Mouse (Mus musculus) gonadal fat pad, adult 2 months (tissue): Measurements from ENCODE around the gene Nrxn1. TPM values are rescaled to one million over a fixed set of nuclear protein-coding genes. Genes with fewer than 3 reads are reported as not detected.

Source experiments
- DNase-seq: peaks from one replicate; pipeline ENCODE4 v3.0.0-alpha.2; 2012; ENCODE audit warnings: low read depth
- polyA plus RNA-seq: library from polyadenylated mRNA; depleted of rRNA; stranded (reverse); fragments of >200 nt; gene quantifications from 2 replicates; pipeline ENCODE4 v1.2.3, GENCODE M21; 2012

Gene Nrxn1
- polyA plus RNA-seq, 1 experiment = 0.57 TPM

GRCm38 (mm10) chr17:90662318-90662717 is 430.6 kb downstream of the Nrxn1 start:
- DNase-seq = no peak

GRCm38 (mm10) chr17:90654506-90654905 is 438.4 kb downstream of the Nrxn1 start:
- no peak for DNase-seq

GRCm38 (mm10) chr17:90653347-90653746 is 439.5 kb downstream of the Nrxn1 start:
- no peak for DNase-seq

GRCm38 (mm10) chr17:90650279-90650678 is 442.6 kb downstream of the Nrxn1 start:
- DNase-seq = no peak

- DNase-seq = no peak
These were observed 453.8 kb downstream of the Nrxn1 start for GRCm38 (mm10) chr17:90638970-90639524.

GRCm38 (mm10) chr17:90638183-90638727 is 454.6 kb downstream of the Nrxn1 start:
- no peak for DNase-seq

GRCm38 (mm10) chr17:90631371-90631770 is 461.5 kb downstream of the Nrxn1 start:
- DNase-seq = no peak

GRCm38 (mm10) chr17:90629851-90630250 is 463.0 kb downstream of the Nrxn1 start:
- DNase-seq = no peak

- DNase-seq = no peak
These were observed 464.4 kb downstream of the Nrxn1 start for GRCm38 (mm10) chr17:90628469-90628868.

DNA sequence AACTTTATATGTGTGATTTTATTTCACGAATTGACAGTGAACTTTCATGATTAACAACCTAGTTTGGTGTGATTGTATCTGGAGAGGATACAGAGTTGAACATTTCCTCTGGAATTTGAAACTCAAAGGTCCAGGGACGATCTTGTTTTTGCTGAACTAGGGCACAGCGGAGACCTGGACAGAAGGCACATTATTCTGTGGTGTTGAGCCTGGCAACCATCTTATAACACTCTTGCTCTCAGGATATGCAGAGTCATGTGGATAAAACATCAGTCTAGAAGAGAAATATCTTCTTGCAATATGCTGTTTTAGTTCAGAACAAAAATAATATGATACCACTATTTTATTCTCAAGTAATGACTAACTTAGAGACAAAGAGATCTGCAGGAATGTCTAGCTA is 464.9 kb downstream of the Nrxn1 start:
- DNase-seq = no peak

- no peak for DNase-seq
These were observed 465.5 kb downstream of the Nrxn1 start for GRCm38 (mm10) chr17:90627395-90627794.

- no peak for DNase-seq
These were observed 468.1 kb downstream of the Nrxn1 start for GRCm38 (mm10) chr17:90624591-90625266.

- no peak for DNase-seq
These were observed 471.0 kb downstream of the Nrxn1 start for GRCm38 (mm10) chr17:90621828-90622227.

DNA sequence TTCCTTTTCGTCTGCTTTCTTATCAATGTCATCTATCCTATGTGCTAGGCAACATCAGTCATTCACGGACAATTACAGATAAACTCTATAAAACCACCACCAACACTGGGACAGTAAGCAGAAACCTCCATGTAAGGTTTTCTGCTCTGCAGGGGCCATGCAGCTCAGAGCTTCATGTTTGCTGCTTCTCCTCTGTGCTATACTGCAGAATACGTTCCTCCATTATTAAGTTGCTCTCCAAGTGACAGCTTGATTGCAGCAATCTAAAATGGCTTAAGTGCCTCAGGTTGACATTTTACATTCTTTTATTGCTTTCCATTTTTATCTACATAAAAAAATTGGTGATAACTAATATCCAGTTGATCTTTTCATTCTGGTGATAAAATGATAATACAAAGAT is 477.9 kb downstream of the Nrxn1 start:
- no peak for DNase-seq

GRCm38 (mm10) chr17:90607427-90607806 is 485.5 kb downstream of the Nrxn1 start:
- DNase-seq = no peak

DNA sequence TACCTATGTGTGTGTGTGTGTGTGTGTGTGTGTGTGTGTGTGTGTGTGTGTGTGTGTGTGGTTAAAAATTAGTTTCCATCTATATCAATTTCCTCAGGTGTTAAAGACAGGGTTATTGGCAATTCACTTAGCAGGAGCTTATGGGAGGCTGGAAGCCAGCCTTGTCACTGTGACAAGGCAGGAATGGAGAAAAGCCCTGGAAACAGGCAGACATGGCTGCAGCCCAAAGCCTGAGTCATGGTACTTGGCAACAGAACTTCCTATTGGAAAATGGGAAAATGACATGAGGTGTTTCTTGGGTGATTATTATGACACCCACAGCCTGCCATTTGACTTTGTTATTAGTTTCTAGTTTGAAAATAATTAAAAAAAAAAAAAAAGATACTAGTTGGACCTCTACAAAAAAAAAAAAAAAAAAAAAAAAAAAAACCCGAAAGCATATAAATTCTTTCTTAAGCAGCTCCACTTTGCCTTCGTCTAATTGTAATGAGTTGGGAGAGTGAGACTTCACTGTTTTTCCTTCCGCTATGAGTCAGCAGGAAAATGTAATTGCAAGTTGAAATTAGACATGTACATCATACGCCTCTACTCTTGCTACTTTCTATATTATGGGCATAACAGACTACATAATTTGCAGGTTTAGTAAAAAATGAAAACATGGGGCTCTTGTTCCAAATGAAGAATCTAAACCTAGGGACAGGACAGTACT is 486.0 kb downstream of the Nrxn1 start:
- no peak for DNase-seq

GRCm38 (mm10) chr17:90599570-90600524 is 493.0 kb downstream of the Nrxn1 start:
- DNase-seq = no peak

GRCm38 (mm10) chr17:90594798-90595533 is 497.9 kb downstream of the Nrxn1 start:
- no peak for DNase-seq

- no peak for DNase-seq
These were observed 506.0 kb downstream of the Nrxn1 start for GRCm38 (mm10) chr17:90586891-90587290.

DNA sequence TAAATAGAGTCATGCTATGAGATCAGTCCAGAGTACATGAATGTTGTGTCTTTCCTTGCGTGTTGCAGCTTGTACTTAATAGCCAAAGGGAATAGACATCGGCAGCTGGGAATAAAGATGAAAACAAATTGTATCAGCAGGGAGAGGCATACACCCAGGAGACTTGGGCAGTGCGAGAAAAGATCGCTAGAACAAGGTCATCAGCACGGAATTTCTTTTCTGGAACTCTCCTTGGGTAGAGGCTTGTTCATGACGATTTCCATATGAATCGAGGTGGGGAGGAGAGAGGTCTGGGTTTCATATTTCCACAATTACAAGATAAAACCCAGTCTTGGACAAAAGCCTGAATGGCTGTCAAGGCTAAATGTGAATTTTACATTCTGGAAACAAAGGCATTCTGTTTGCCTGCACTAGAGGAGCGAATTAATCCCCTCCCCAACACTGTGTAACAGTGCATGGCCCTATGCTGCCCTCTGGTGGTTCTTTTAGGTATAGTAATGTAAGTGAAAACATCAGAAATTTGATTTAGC is 508.1 kb downstream of the Nrxn1 start:
- no peak for DNase-seq
